Mouse (Mus musculus) testis, adult 2 months (tissue): ENCODE data around the gene Zfp13.

Experiments used
- CTCF ChIP-seq: fragments of 200-500 bp; IDR thresholded peaks from 2 replicates; pipeline ENCODE4 v1.5.1; 2012; ENCODE audit warnings: low read depth, mild to moderate bottlenecking, inconsistent platforms, low read length, moderate library complexity; ENCODE audit not compliant: control insufficient read depth, insufficient read depth, insufficient replicate concordance
- POLR2A ChIP-seq: fragments of 200-500 bp; IDR thresholded peaks from 2 replicates; pipeline ENCODE4 v1.6.1; 2012; ENCODE audit warnings: low read depth, mild to moderate bottlenecking, inconsistent platforms, low read length, moderate library complexity; ENCODE audit not compliant: control insufficient read depth

DNA sequence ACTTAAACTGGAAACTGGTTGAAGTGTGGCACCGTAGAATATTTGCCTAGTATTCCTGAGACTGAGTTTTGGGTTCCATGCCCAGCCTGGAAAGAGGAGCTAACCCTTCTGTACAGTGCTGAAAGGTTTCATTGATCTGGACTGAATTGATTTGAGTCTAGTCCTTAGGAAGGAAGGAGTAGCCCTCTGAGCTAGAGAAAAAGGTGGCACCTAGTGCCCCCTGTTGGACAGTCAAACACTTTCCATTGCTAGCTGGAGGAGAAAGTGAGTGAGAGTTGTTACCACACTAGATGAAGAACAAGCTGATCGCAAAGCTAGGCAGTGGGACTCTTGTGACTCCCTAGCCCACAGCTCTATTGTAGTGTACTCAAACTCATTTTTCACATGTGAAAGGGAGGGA lies 4.3 kb upstream of the Zfp13 start:
- TF ChIP-seq CTCF (no peak), POLR2A (no peak)
